Mouse (Mus musculus): Measurements from ENCODE around the gene Tgm2.

The Tgm2 gene

GRCm38 (mm10) chr2:158146223-158146622 is at the start of gene Tgm2:
Tgm2 (minus strand) TSS chr2:158146436.
- in situ Hi-C loops (cut with MboI, MseI): no loop called here

- in situ Hi-C loops (cut with MboI, MseI): loop anchor here (5.0 kb wide), 1 partner anchor 83 kb away; no protein-coding TSS in a partner anchor
Measured at GRCm38 (mm10) chr2:158194945-158195640, 48.9 kb upstream of the Tgm2 start.

GRCm38 (mm10) chr2:158193611-158194336 is 47.5 kb upstream of the Tgm2 start:
- in situ Hi-C loops (cut with MboI, MseI): loop anchor here (5.0 kb wide), 1 partner anchor 81 kb away; no protein-coding TSS in a partner anchor

- in situ Hi-C loops (cut with MboI, MseI): loop anchor here (5.0 kb wide), 1 partner anchor 79 kb away; no protein-coding TSS in a partner anchor
Measured at GRCm38 (mm10) chr2:158191098-158191497, 44.9 kb upstream of the Tgm2 start.

- in situ Hi-C loops (cut with MboI, MseI): no loop called here
Measured at GRCm38 (mm10) chr2:158189451-158189850, 43.2 kb upstream of the Tgm2 start.

- in situ Hi-C loops (cut with MboI, MseI): no loop called here
Measured at GRCm38 (mm10) chr2:158186206-158186871, 40.1 kb upstream of the Tgm2 start.

- in situ Hi-C loops (cut with MboI, MseI): no loop called here
Measured at GRCm38 (mm10) chr2:158183266-158183665, 37.0 kb upstream of the Tgm2 start.

GRCm38 (mm10) chr2:158181932-158182331 is 35.7 kb upstream of the Tgm2 start:
- in situ Hi-C loops (cut with MboI, MseI): no loop called here

- in situ Hi-C loops (cut with MboI, MseI): no loop called here
Measured at GRCm38 (mm10) chr2:158180797-158181196, 34.6 kb upstream of the Tgm2 start.

- in situ Hi-C loops (cut with MboI, MseI): no loop called here
Measured at GRCm38 (mm10) chr2:158179370-158180111, 33.3 kb upstream of the Tgm2 start.

- in situ Hi-C loops (cut with MboI, MseI): no loop called here
Measured at GRCm38 (mm10) chr2:158178696-158179369, 32.6 kb upstream of the Tgm2 start.

- in situ Hi-C loops (cut with MboI, MseI): no loop called here
Measured at GRCm38 (mm10) chr2:158178139-158178538, 31.9 kb upstream of the Tgm2 start.

GRCm38 (mm10) chr2:158177574-158177973 is 31.3 kb upstream of the Tgm2 start:
- in situ Hi-C loops (cut with MboI, MseI): no loop called here

- in situ Hi-C loops (cut with MboI, MseI): no loop called here
Measured at GRCm38 (mm10) chr2:158176763-158177162, 30.5 kb upstream of the Tgm2 start.

- in situ Hi-C loops (cut with MboI, MseI): no loop called here
Measured at GRCm38 (mm10) chr2:158175433-158175832, 29.2 kb upstream of the Tgm2 start.

- in situ Hi-C loops (cut with MboI, MseI): no loop called here
Measured at GRCm38 (mm10) chr2:158174958-158175357, 28.7 kb upstream of the Tgm2 start.

- in situ Hi-C loops (cut with MboI, MseI): no loop called here
Measured at GRCm38 (mm10) chr2:158174438-158174837, 28.2 kb upstream of the Tgm2 start.

- in situ Hi-C loops (cut with MboI, MseI): no loop called here
Measured at GRCm38 (mm10) chr2:158170394-158170793, 24.2 kb upstream of the Tgm2 start.

GRCm38 (mm10) chr2:158169771-158170170 is 23.5 kb upstream of the Tgm2 start:
- in situ Hi-C loops (cut with MboI, MseI): no loop called here

GRCm38 (mm10) chr2:158169351-158169750 is 23.1 kb upstream of the Tgm2 start:
- in situ Hi-C loops (cut with MboI, MseI): no loop called here

GRCm38 (mm10) chr2:158168741-158169211 is 22.5 kb upstream of the Tgm2 start:
- in situ Hi-C loops (cut with MboI, MseI): no loop called here

Data from regulatory T cell (primary cell).